Comparison of ENCODE assay signal across 9 mouse cellular contexts in the genomic region with DNA sequence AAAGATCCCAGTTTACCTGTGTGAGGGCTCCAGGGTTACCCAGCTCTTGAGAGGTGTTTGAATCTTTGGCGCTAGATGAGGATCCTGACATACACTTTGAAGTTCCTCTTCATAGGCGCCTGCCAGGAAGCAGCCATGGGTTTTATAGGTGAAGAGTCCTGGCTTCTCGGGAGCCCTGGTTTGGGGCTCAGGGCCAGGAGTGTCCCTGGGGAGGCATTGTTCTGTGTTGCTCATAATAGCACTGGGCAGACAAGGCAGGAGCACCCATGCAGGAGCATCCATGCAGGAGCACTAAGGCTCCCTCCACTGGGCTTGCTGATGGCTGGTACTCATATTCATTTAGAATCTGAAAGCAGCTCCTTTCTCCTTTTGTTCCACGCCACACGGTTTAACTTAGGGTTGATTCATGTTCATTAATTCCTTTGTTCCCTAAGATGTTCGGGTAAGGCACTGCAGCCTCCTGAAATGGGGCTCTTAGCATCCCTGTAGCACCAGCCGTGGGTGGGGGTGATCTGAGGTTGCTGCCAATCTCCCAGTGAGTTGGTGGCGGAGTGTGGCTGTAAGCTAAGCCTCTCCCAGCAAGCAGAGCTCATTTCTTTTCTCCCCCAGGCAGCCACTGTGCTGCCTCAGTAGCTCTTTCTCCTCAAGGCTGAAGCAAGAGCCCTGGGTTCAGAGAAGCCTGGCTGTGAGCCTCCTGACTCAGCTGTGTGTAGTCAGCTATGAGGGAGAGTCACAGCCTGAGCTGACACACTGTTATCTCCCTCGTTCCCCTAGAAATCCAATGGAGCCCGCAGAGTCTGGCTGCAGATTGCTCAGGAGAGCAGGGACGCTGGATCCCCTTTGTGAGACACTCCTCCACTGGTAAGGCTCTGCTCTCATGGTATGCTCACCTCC.
A peak's percentile ranks its signal among the peaks of the same experiment; 100 is the strongest.
DNase-seq lines count a peak whose midpoint lies in the region; ATAC-seq and TF ChIP-seq lines count a peak whose summit lies in the region.
"Had no signal": no experiment of that assay in that cellular context is flagged by ENCODE, and none has a peak within 500 bp of the region (broad histone marks: within the 10 kb centered on the region; RNA-seq: fewer than 3 reads in every experiment).

No protein-coding gene starts in this region.

- TF ChIP-seq CTCF in forebrain, postnatal 0 days (IDR thresholded peaks at IDR 0.05; ENCODE audit: low read depth) = no peak

- H3K27ac ChIP-seq in ES-E14 (ENCODE audit: insufficient read depth, low read depth, low read length, poor library complexity, severe bottlenecking) = no peak overlapping the region
- peak overlapping the region; percentile 67 for H3K27ac ChIP-seq in forebrain, postnatal 0 days (ENCODE audit: low read depth, low read length)
- no peak overlapping the region for H3K27ac ChIP-seq in intestine, embryonic 16.5 days (ENCODE audit: low read length)

- H3K9ac ChIP-seq in ES-E14 (ENCODE audit: insufficient read depth, low read depth, low read length, poor library complexity, severe bottlenecking) = no peak overlapping the region
- no peak overlapping the region for H3K9ac ChIP-seq in forebrain, postnatal 0 days
- H3K9ac ChIP-seq in intestine, embryonic 16.5 days (ENCODE audit: low read depth, low read length) = no peak overlapping the region

- peak; percentile 76 for ATAC-seq in forebrain, postnatal 0 days
- ATAC-seq in intestine, embryonic 16.5 days = no peak
- ATAC-seq: CD4-positive, CD25-positive, alpha-beta regulatory T cell, adult 4 months had no signal

- no peaks in the 10 kb centered on the region for H3K9me3 ChIP-seq in ES-E14 (ENCODE audit: control insufficient read depth, insufficient read depth, low read depth, low read length)
- no peaks in the 10 kb centered on the region for H3K9me3 ChIP-seq in forebrain, postnatal 0 days (ENCODE audit: low read length)
- no peaks in the 10 kb centered on the region for H3K9me3 ChIP-seq in intestine, embryonic 16.5 days (ENCODE audit: control insufficient read depth, low read length)

- H3K36me3 ChIP-seq in ES-E14 (ENCODE audit: control insufficient read depth, insufficient read depth, low read length, poor library complexity, severe bottlenecking) = no peaks in the 10 kb centered on the region
- no peaks in the 10 kb centered on the region for H3K36me3 ChIP-seq in forebrain, postnatal 0 days (ENCODE audit: insufficient read depth)
- no peaks in the 10 kb centered on the region for H3K36me3 ChIP-seq in intestine, embryonic 16.5 days (ENCODE audit: control insufficient read depth, insufficient read depth, low read length)

- no peak overlapping the region for H3K4me2 ChIP-seq in forebrain, postnatal 0 days (ENCODE audit: low read depth)
- no peak overlapping the region for H3K4me2 ChIP-seq in intestine, embryonic 16.5 days (ENCODE audit: low read depth, low read length)

- H3K27me3 ChIP-seq in forebrain, postnatal 0 days (ENCODE audit: insufficient read depth, low read length) = no peaks in the 10 kb centered on the region
- H3K27me3 ChIP-seq in intestine, embryonic 16.5 days (replicated peaks; ENCODE audit: control insufficient read depth, insufficient read depth, low read length) = no peaks in the 10 kb centered on the region

- H3K4me1 ChIP-seq in ES-E14 (ENCODE audit: control insufficient read depth in 2 of 2, insufficient read depth in 2 of 2, low read length in 2 of 2, poor library complexity in 1 of 2) = peaks cover 6 to 12% of the 10 kb centered on the region in 2 experiments; a peak in 3 of 4 replicates
- H3K4me1 ChIP-seq in forebrain, postnatal 0 days (ENCODE audit: insufficient read depth) = peaks cover 12% of the 10 kb centered on the region
- peaks cover 13% of the 10 kb centered on the region for H3K4me1 ChIP-seq in intestine, embryonic 16.5 days (ENCODE audit: control insufficient read depth, insufficient read depth, low read length)

- H3K4me3 ChIP-seq in ES-E14 (ENCODE audit: insufficient read depth in 1 of 2, low read depth in 1 of 2, low read length in 2 of 2, poor library complexity in 1 of 2, severe bottlenecking in 1 of 2) = no peak overlapping the region
- H3K4me3 ChIP-seq in forebrain, postnatal 0 days (ENCODE audit: low read depth, low read length) = no peak overlapping the region
- no peak overlapping the region for H3K4me3 ChIP-seq in intestine, embryonic 16.5 days (ENCODE audit: low read length)

- intact Hi-C loops in left cerebral cortex, postnatal 25 days (cut with DNase I) = no loop called here

- 33% methylated on average over 11 of the region's 11 CpGs for WGBS in forebrain, postnatal 0 days
- WGBS in intestine, embryonic 16.5 days = 66% methylated on average over 11 of the region's 11 CpGs

- in situ Hi-C loops in ES-E14 (cut with MboI; ENCODE audit: low sequenced_read_pairs in 2 of 2, unreplicated experiment in 2 of 2) = no loop called here

- peak; percentile 36 to 41 for DNase-seq in cerebellum, postnatal 10 days
- no peak for DNase-seq in cerebellum, postnatal 4 days (ENCODE audit: low spot score in 2 of 2)
- peak; percentile 52 for DNase-seq in ES-E14 (ENCODE audit: low read depth, low spot score)
- peak; percentile 66 for DNase-seq in forebrain, postnatal 0 days
- DNase-seq in left cerebral cortex, postnatal 25 days (ENCODE audit: low spot score in 2 of 2) = peak; percentile 61 to 88
- DNase-seq in spleen, adult 18-20 months = no peak
- no peak for DNase-seq in kidney, postnatal 36 days

TF ChIP-seq in ES-E14, 5 proteins besides CTCF, POLR2A, EP300 and RAD21:
- no peak for TF ChIP-seq HCFC1 (IDR thresholded peaks at IDR 0.05; ENCODE audit: borderline replicate concordance, insufficient read depth, low read length)
- TF ChIP-seq ZC3H11A (IDR thresholded peaks at IDR 0.05; ENCODE audit: borderline replicate concordance, low read depth, low read length) = no peak
- no peak for TF ChIP-seq ZNF384 (IDR thresholded peaks at IDR 0.05; ENCODE audit: low read depth, low read length)
- no peak for TF ChIP-seq CHD2 (IDR thresholded peaks at IDR 0.05; ENCODE audit: low read depth, low read length)
- TF ChIP-seq MAFK (IDR thresholded peaks at IDR 0.05; ENCODE audit: insufficient read depth, low read depth, low read length) = no peak

Comparison
In these comparisons a context has a peak if more than half of its experiments do, and no peak if none do; other contexts are left out.
1. DNase-seq: peak in cerebellum, postnatal 10 days (2 of 2), ES-E14 (single experiment), forebrain, postnatal 0 days (single experiment) and left cerebral cortex, postnatal 25 days (2 of 2); none in cerebellum, postnatal 4 days (0 of 2), spleen, adult 18-20 months (0 of 2) and kidney, postnatal 36 days (0 of 2).